Mouse (Mus musculus): Measurements from ENCODE around the gene Efcab5.

- TF ChIP-seq POLR2A (IDR thresholded peaks at IDR 0.05; ENCODE audit: control insufficient read depth, extremely low read depth, insufficient read depth, low read length, poor library complexity) (no peak), CTCF (IDR thresholded peaks at IDR 0.05; ENCODE audit: borderline replicate concordance, control insufficient read depth, extremely low read depth, insufficient read depth, low read length, poor library complexity) (no peak)
These were observed 14.2 kb downstream of the Efcab5 start for GRCm38 (mm10) chr11:77174531-77174930.
